Mouse (Mus musculus) forebrain, embryonic 16.5 days (tissue): Measurements from ENCODE around the gene Plekhh1. TPM values are rescaled to one million over a fixed set of nuclear protein-coding genes. Genes with fewer than 3 reads are reported as not detected.

Experiments
- ATAC-seq: fragments of 200-750 bp; cut with Nextera tagmentation; 2 replicates; pipeline ENCODE4 v1.8.0; 2017; ENCODE audit warnings: mild to moderate bottlenecking, moderate library complexity
- H3K27ac ChIP-seq: fragments of 300-500 bp; sonication (generic); 2 replicates; pipeline ENCODE4 v1.5.1; 2014; ENCODE audit warnings: low read length, control low read depth
- H3K27me3 ChIP-seq: fragments of 300-500 bp; sonication (generic); replicated peaks from 2 replicates; pipeline ENCODE4 v1.6.1; 2014; ENCODE audit warnings: low read length; ENCODE audit not compliant: control insufficient read depth, insufficient read depth
- H3K36me3 ChIP-seq: fragments of 300-500 bp; sonication (generic); 2 replicates; pipeline ENCODE4 v1.6.1; 2014; ENCODE audit not compliant: control insufficient read depth, insufficient read depth
- H3K4me1 ChIP-seq: fragments of 300-500 bp; sonication (generic); replicated peaks from 2 replicates; pipeline ENCODE4 v1.6.1; 2014; ENCODE audit warnings: low read length; ENCODE audit not compliant: control insufficient read depth, insufficient read depth
- H3K4me2 ChIP-seq: fragments of 300-500 bp; sonication (generic); 2 replicates; pipeline ENCODE4 v1.6.1; 2014; ENCODE audit warnings: mild to moderate bottlenecking, low read length, control low read depth
- H3K4me3 ChIP-seq: fragments of 300-500 bp; sonication (generic); replicated peaks from 2 replicates; pipeline ENCODE4 v1.5.1; 2014; ENCODE audit warnings: mild to moderate bottlenecking, low read length, control low read depth
- H3K9ac ChIP-seq: fragments of 300-500 bp; sonication (generic); replicated peaks from 2 replicates; pipeline ENCODE4 v1.6.1; 2014; ENCODE audit warnings: low read depth, low read length, control low read depth
- H3K9me3 ChIP-seq: fragments of 300-500 bp; sonication (generic); 2 replicates; pipeline ENCODE4 v1.6.1; 2016; ENCODE audit warnings: low read length; ENCODE audit not compliant: control insufficient read depth
- WGBS: fragments of 180-500 bp; shearing (Covaris S2); extraction: QIAGEN DNeasy Blood & Tissue Kit; methylation state at CpG from one replicate; pipeline ENCODE4 v1.1.7; 2014; 5-methylcytosine and 5-hydroxymethylcytosine counted together
- polyA plus RNA-seq: library from polyadenylated mRNA; unstranded; fragments of >200 nt; fragmentation: Nextera tagmentation; extraction: Ambion mirVana; gene quantifications from 2 replicates; pipeline ENCODE4 v1.2.1, GENCODE M21; 2015

Plekhh1 gene
- polyA plus RNA-seq, 1 experiment from 2014 or later, result 2.5 TPM

GRCm38 (mm10) chr12:79060766-79061652 lies 32.0 kb downstream of the Plekhh1 start:
- 86% methylated on average over 7 of the region's 7 CpGs for WGBS
- H3K36me3 ChIP-seq, result no peaks in the 10 kb centered on the region; the same call in 1 of the 2 replicates
- H3K4me2 ChIP-seq, result no peak overlapping the region
- H3K4me1 ChIP-seq, result no peaks in the 10 kb centered on the region
- H3K9ac ChIP-seq, result no peak overlapping the region
- no peak overlapping the region for H3K27ac ChIP-seq
- no peaks in the 10 kb centered on the region for H3K27me3 ChIP-seq
- no peak overlapping the region for H3K4me3 ChIP-seq
- no peaks in the 10 kb centered on the region for H3K9me3 ChIP-seq
- no peak for ATAC-seq

GRCm38 (mm10) chr12:79064451-79064850 lies 35.5 kb downstream of the Plekhh1 start:
- Histone ChIP-seq H3K36me3 (no peaks in the 10 kb centered on the region; the same call in 1 of the 2 replicates), H3K9ac (no peak overlapping the region), H3K27ac (no peak overlapping the region), H3K9me3 (no peaks in the 10 kb centered on the region), H3K4me2 (no peak overlapping the region), H3K27me3 (no peaks in the 10 kb centered on the region), H3K4me1 (no peaks in the 10 kb centered on the region), H3K4me3 (no peak overlapping the region)
- WGBS, result 93% methylated on average over 13 of the region's 13 CpGs
- ATAC-seq, result no peak

GRCm38 (mm10) chr12:79066431-79066830 lies 37.5 kb downstream of the Plekhh1 start:
- Histone ChIP-seq H3K9me3 (no peaks in the 10 kb centered on the region), H3K4me2 (no peak overlapping the region), H3K27me3 (no peaks in the 10 kb centered on the region), H3K4me1 (no peaks in the 10 kb centered on the region), H3K4me3 (no peak overlapping the region), H3K36me3 (no peaks in the 10 kb centered on the region; the same call in 1 of the 2 replicates), H3K9ac (no peak overlapping the region), H3K27ac (no peak overlapping the region)
- 87% methylated on average over 9 of the region's 9 CpGs for WGBS
- no peak for ATAC-seq

GRCm38 (mm10) chr12:79067526-79067925 lies 38.6 kb downstream of the Plekhh1 start:
- Histone ChIP-seq H3K4me1 (no peaks in the 10 kb centered on the region), H3K4me3 (no peak overlapping the region), H3K9ac (no peak overlapping the region), H3K9me3 (no peaks in the 10 kb centered on the region), H3K27me3 (no peaks in the 10 kb centered on the region), H3K4me2 (no peak overlapping the region), H3K27ac (no peak overlapping the region), H3K36me3 (no peaks in the 10 kb centered on the region; the same call in 1 of the 2 replicates)
- no peak for ATAC-seq
- WGBS, result 92% methylated on average over 5 of the region's 5 CpGs

GRCm38 (mm10) chr12:79068306-79068705 lies 39.3 kb downstream of the Plekhh1 start:
- H3K27ac ChIP-seq, result no peak overlapping the region
- H3K27me3 ChIP-seq, result no peaks in the 10 kb centered on the region
- no peak overlapping the region for H3K4me3 ChIP-seq
- H3K4me1 ChIP-seq, result no peaks in the 10 kb centered on the region
- no peak for ATAC-seq
- H3K9me3 ChIP-seq, result no peaks in the 10 kb centered on the region
- no peaks in the 10 kb centered on the region; the same call in 1 of the 2 replicates for H3K36me3 ChIP-seq
- WGBS, result 94% methylated on average over 11 of the region's 11 CpGs
- H3K4me2 ChIP-seq, result no peak overlapping the region
- no peak overlapping the region for H3K9ac ChIP-seq

DNA sequence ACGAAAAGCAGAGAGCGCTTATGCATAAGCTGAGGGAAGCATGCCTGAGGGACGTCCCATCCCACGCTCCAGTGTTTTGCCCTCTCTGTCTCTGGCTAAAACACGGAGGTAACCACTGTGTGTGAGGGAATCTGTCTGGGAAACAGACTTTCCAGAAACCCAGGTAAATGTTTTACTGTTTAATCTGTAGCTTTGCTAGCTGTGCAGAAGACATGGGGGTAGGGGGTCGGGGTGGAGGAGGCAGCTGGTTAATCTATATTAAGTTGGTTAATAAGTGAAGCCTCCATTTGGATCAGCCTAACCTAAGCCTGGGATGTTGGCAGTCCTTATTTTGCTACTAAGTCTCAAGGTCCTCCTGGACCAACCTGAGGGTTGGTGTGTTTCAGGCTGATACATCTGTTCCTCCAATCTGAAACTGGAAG lies 40.2 kb downstream of the Plekhh1 start:
- H3K4me1 ChIP-seq, result no peaks in the 10 kb centered on the region
- no peak overlapping the region for H3K27ac ChIP-seq
- no peaks in the 10 kb centered on the region for H3K9me3 ChIP-seq
- no peak overlapping the region for H3K9ac ChIP-seq
- no peaks in the 10 kb centered on the region; the same call in none of the 2 replicates for H3K36me3 ChIP-seq
- no peaks in the 10 kb centered on the region for H3K27me3 ChIP-seq
- WGBS, result 90% methylated on average over 6 of the region's 6 CpGs
- H3K4me3 ChIP-seq, result no peak overlapping the region
- no peak for ATAC-seq
- no peak overlapping the region for H3K4me2 ChIP-seq

DNA sequence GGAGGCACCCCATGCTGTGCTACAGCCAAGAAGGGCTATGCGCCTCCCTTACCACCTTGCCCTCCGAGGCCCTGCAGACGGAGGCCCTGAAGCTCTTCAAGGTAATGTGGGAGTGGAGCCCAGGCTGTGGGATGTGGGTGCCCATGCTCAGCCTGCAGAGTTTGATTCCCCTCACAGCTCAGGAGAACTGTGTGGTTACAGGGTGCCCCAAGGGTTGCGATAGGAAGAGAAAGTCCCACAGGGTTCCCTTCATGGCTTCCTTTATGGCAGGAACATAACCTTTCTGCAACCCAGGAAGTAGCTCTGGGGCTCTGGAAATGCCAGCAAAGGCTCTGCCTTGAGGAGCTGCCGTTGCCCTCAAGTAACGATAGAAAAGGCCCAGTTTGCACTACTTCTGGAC lies 41.0 kb downstream of the Plekhh1 start:
- Histone ChIP-seq H3K27me3 (no peaks in the 10 kb centered on the region), H3K36me3 (no peaks in the 10 kb centered on the region; the same call in none of the 2 replicates), H3K27ac (no peak overlapping the region), H3K4me1 (no peaks in the 10 kb centered on the region), H3K9ac (no peak overlapping the region), H3K4me3 (no peak overlapping the region), H3K4me2 (no peak overlapping the region), H3K9me3 (no peaks in the 10 kb centered on the region)
- ATAC-seq, result no peak
- WGBS, result 85% methylated on average over 6 of the region's 6 CpGs

DNA sequence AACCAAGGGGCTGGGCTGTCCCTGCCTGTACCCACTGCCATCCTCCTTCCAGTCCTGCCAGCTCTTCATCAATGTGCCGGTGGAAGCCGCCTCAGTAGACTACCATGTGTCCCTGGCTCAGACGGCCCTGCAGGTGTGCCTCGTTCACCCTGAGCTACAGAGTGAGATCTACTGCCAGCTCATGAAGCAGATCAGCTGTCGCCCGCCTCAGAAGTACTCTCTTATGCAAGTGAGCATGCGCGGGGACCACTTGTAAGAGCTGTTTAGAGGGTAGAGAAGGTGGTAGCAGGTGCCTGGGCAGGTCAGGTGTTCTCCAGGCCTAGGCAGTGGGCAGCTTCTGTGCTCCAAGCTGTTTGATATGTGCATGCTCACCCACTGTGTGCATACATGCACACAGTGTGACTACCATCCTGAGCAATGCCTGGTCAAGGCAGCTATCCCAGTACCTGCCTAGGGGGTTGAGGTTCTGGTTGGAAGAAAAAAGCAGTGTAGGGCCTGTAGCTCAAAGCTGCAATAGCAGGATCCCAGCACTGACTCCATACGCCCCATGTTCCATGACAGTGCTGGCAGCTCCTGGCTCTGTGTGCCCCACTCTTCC lies 41.9 kb downstream of the Plekhh1 start:
- 85% methylated on average over 9 of the region's 9 CpGs for WGBS
- ATAC-seq, result no peak
- Histone ChIP-seq H3K4me3 (no peak overlapping the region), H3K36me3 (peaks cover 2% of the 10 kb centered on the region), H3K27me3 (no peaks in the 10 kb centered on the region), H3K4me2 (no peak overlapping the region), H3K27ac (no peak overlapping the region), H3K9ac (no peak overlapping the region), H3K9me3 (no peaks in the 10 kb centered on the region), H3K4me1 (no peaks in the 10 kb centered on the region)

GRCm38 (mm10) chr12:79072576-79072975 lies 43.6 kb downstream of the Plekhh1 start:
- ATAC-seq, result no peak
- Histone ChIP-seq H3K9me3 (no peaks in the 10 kb centered on the region), H3K4me3 (no peak overlapping the region), H3K27ac (no peak overlapping the region), H3K9ac (no peak overlapping the region), H3K4me2 (no peak overlapping the region), H3K27me3 (no peaks in the 10 kb centered on the region), H3K4me1 (no peaks in the 10 kb centered on the region), H3K36me3 (peaks cover 8% of the 10 kb centered on the region; the same call in 1 of the 2 replicates)
- 93% methylated on average over 6 of the region's 6 CpGs for WGBS
